Mouse (Mus musculus) regulatory T cell (primary cell): Measurements from ENCODE around the gene Zfp366.
"Not testable (repeated sequence)": the region's sequence is repeated elsewhere in the genome, so short reads cannot be mapped to it uniquely, and the experiment has no call there.

Experiments
- in situ Hi-C: fragments of 300-600 bp; cut with MboI, MseI; formaldehyde crosslinking; loops from one replicate; pipeline ENCODE4 v1.15.1; 2025; ENCODE audit warnings: high pct_unique_total_duplicates

The Zfp366 gene

GRCm38 (mm10) chr13:99184155-99184886 is at the start of gene Zfp366:
Gene Zfp366, plus strand, starts transcription at chr13:99184823.
- in situ Hi-C loops: no loop called here

GRCm38 (mm10) chr13:99138351-99139255 is 46.0 kb upstream of the Zfp366 start:
- in situ Hi-C loops: no loop called here

DNA sequence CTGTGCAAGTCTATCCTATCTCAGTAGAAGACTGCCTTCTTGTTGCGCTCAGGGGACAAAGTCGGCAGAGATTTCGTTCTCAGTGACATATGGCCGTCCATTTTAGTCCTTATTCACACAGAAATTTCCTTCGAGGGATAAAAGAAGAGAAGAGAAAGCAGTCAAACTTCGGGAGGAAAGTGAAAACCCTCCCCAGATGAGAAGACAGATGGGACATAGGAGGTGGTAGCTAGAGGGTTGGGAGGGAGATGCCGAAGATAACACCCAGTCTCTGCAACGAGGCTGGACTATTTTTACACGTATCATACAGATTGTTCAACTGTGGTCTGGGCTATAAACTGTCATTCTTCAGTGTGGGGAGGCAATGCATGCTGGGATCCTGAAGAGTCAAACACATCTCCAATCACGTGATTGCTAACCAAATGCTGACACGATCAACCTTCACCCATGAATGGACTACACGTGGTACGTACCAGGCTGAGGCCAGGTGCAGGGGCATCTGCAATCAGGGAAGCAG is 38.2 kb upstream of the Zfp366 start:
- in situ Hi-C loops: no loop called here

GRCm38 (mm10) chr13:99147645-99148111 is 36.9 kb upstream of the Zfp366 start:
- in situ Hi-C loops: no loop called here

DNA sequence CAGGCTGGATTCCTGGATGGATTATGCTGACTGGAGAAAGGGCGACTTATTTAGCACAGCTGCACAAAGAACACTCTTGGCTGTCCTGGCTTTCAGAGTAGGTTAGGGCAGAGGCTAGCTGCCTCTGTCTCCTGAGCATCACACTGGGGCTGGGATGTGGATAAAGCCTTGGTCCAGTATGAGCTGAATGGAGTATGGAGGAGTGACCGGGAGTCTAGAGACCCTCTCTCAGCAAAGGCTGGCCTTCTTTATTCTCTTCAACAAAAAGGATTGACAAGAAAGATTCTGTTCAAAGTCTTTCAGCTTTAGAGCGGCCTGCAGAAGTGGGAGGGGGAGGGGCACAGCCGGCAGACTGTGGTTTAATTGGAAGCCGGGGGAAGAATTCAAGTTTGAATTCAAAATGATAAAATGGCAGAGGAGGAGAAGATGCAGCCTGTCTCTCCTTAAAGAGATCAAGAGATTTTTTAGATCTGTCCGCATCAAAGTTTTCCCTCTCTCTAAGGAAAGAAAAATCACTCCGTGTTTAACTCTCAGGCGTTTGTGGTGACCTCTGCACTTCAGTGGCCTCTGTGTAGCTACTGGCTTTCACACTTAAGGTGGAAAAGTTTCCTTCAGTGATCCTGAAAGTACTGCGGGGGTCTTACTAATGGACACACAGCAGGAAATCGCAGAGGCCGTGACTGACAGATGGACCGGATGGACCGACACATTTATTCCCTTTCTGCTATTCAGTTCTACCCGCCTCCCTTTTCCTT is 34.9 kb upstream of the Zfp366 start:
- in situ Hi-C loops: no loop called here

DNA sequence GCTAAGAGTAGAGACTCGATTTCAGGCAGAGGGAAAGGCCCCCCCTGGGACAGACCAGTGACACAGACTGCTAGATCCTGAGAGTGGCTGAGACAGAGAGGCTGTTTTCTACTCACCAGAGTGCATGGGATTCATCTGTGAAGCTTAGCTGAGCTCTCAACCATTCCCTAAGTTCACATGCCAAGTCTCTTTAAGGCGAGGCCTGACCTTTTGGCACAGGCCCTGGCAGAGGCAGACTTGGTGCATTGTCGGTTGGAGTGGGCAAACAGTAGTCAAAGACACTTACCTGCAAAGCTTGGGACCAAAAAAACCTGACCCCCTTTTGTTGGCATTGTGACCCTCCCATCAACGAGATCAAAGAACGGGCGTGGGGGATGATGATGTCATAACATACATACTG is 34.0 kb upstream of the Zfp366 start:
- in situ Hi-C loops: no loop called here

- in situ Hi-C loops: no loop called here
These were observed 33.5 kb upstream of the Zfp366 start for GRCm38 (mm10) chr13:99151121-99151520.

DNA sequence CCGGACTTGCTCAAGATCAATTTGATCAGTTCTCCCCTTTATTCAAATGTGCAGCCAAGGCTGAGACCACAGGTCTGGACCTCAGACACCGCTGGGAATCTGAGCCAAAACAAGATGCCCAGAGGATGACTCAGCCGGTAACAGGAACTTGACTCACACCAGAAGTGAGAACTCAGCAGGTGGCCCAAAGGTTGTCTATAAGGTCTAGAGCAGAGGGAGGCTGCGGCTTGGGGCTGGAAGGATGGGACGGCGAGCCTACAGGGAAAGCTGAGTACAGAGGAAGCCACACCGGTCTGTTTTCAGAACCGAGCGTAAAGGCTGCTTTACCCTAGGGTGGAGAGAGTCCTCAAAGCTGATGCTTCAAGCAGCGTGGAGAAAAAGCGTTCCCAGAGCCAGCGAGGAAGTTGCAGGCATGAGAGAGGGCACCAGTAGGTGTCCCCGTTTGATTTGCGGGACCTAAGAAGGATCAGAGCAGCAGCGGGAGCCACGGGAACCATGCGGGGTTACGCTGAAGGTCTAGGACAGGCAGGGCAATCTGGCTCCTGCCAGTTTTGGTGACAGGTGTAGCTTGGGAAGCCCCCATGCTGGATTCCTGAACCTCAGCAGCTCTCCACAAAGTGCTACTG is 32.2 kb upstream of the Zfp366 start:
- in situ Hi-C loops: no loop called here

DNA sequence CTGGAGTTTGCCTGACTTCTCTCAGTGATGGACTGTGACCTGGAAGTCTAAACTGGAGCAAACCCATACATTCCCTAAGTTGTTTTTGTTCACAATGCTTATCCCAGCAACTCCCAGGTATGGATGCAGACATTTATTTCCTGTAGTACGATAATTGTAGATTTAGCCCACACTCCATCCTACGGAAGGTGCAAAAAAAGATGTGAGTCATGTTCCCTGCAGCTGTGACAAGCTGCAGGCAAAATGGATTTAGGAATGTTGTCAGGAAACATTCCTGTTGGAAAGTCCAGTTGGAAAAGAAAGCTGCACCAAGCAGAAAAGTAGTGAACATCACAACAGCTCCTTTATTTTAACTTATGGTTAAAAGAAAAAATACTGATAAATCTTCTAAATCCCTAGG is 26.9 kb upstream of the Zfp366 start:
- in situ Hi-C loops: no loop called here

DNA sequence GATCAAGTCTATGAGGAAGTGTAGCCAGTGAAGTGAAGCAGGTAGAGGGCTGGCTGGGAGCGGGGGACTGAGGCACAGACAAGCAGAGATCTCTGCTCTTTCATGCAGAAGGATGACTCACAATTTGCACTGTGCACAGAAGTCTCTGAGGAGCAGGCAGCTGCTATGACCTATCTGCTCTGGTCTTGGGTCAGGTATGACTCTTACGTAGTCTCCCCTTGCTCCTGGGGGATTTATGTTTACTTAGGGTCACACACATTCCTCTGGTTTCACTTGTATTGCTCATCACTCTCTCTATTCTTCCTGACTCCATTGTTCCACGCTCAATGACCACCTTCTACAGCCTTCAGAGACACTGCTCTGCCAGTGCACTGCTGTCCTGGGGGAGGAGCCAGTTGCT is 25.9 kb upstream of the Zfp366 start:
- in situ Hi-C loops: no loop called here

DNA sequence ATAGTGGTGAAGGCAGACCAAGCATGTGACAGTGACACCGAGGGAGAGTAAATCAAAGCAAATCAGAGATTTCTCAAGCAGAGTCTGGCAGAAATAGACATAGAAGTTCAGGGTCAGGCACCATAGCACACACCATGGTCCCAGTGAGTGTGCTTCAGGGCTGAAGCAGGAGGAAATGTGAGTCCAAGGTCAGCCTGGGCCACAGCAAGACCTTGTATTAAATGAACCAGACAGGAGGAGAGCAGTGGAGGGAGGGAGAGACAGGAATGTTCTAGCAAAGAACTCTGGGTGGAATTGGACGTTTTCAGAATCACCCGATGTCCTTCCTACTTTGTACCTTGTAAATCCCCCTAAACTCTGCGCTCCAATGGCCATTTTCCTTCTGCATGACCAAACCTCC is 21.6 kb upstream of the Zfp366 start:
- in situ Hi-C loops: no loop called here

GRCm38 (mm10) chr13:99163521-99164359 is 20.9 kb upstream of the Zfp366 start:
- in situ Hi-C loops: no loop called here

DNA sequence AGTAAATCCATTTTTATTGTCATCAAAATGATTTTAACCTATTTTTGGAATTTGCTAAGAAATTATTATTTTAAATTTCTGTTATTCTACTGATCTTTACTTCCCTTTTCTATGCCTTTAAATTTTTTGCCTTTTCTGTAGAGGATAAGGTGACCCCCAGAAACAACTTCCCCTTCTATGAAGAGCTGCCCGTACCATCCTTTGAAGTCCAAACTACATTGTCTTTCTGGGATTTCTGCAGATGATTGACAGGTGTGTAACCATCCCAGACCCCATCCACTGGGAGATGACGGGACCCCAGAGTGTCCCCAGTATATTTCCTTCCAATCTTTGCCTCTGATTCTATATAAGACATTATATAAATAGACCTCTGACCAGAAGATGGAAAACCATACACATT is 20.3 kb upstream of the Zfp366 start:
- in situ Hi-C loops: no loop called here

DNA sequence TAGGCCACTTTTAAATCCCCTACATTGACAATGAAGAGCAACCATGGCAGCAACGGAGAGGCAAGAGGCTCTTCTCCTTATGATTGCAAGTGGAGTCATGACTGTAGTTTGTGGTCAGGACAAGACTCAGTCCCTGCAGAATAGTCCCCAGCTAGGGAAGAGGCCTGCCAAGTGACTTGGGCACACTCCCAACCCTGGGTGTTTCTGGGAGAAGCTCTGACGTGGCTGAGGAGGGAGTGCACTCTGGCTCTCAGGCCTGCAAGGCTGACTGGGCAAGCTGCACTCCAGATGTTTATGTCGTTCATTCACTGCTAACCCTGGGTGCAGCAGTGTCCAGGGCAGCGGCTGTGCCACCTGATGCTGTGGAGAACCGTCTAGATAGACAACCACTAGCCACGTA is 15.2 kb upstream of the Zfp366 start:
- in situ Hi-C loops: no loop called here

- in situ Hi-C loops: no loop called here
These were observed 14.3 kb upstream of the Zfp366 start for GRCm38 (mm10) chr13:99170337-99170736.

DNA sequence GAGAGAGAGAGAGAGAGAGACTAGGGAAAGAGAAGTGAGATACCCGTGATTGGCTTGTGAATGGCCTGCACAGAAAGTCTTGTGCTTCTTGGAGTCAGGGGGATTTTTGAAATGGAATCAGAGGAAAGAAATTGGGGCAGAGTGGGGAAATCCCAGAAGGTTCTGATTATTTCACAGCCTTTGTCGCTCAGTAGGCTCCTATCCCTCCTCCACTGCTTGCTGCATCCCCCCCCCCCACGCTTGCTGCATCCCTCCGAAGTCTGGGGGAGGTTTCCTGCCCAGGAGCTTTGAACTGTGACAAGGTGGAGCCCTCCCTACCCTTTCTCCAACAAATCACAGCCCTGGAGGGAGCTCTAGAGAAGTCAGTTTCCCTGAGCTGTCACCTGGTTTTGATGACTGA is 10.8 kb upstream of the Zfp366 start:
- in situ Hi-C loops: no loop called here

- in situ Hi-C loops: not testable (repeated sequence)
These were observed 1.8 kb upstream of the Zfp366 start for GRCm38 (mm10) chr13:99182828-99183227.

- in situ Hi-C loops: no loop called here
These were observed 1.2 kb upstream of the Zfp366 start for GRCm38 (mm10) chr13:99183257-99183895.

DNA sequence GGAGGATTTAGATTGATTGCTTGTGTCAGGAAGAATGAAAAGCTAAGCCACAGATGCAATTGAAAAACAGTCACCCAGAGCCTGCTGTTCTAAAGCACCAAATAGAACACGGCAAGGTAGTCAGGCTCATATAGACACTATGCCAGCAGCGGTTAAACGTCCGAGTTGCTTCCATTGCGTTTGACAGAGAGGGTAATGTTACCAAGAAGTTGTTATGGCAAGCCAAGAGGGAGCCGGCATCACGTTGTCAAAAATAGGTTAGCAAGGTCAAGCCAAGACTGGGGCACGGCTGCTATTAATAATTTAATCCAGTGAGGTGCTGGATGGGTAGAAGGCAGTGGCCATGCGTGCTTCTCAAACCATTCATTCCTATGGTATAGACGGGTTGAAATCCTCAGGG is 950 bp downstream of the Zfp366 start:
- in situ Hi-C loops: no loop called here
